Mouse (Mus musculus) left cerebral cortex, postnatal 36 days (tissue): ENCODE data around the gene Nup210. TPM values are rescaled to one million over a fixed set of nuclear protein-coding genes. Genes with fewer than 3 reads are reported as not detected.
"Not testable (repeated sequence)": the region's sequence is repeated elsewhere in the genome, so short reads cannot be mapped to it uniquely, and the experiment has no call there.

Experiments used
- DNase-seq, 2 experiments: peaks; one replicate each; pipeline ENCODE4 v3.0.0; 2021 to 2022; ENCODE audit warnings: low spot score in 2 of 2, mixed read lengths in 1 of 2
- intact Hi-C: fragments of 180-260 bp; cut with DNase I; formaldehyde crosslinking; loops from one replicate; pipeline ENCODE4 v1.15.1; 2025
- total RNA-seq, 2 experiments: library from RNA; stranded (reverse); gene quantifications; 2 replicates each; pipeline ENCODE4 v1.2.3; 2021

Gene Nup210
- total RNA-seq, 2 experiments from 2014 or later, result 24.8 to 27.7 TPM

DNA sequence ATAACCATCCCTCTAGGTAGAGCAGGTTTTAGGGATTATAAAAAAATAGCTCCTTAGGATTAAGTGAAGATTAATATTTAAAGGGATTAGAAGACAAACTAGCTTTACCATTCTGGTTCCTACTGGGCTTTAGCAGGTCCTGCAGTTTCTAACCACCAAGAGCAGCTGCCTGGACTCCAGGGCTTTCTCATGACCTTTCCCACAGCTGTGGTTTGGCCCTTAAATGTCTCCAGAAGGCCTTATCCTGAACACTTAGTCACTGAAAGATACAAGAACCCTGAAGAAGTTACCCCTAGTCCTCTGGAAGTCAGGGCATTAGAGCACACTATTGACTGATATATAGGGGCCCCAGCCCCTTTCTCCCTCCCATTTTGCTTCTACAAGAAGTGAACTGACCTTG is 7.1 kb downstream of the Nup210 start:
- no peak for DNase-seq
- intact Hi-C loops, result no loop called here

DNA sequence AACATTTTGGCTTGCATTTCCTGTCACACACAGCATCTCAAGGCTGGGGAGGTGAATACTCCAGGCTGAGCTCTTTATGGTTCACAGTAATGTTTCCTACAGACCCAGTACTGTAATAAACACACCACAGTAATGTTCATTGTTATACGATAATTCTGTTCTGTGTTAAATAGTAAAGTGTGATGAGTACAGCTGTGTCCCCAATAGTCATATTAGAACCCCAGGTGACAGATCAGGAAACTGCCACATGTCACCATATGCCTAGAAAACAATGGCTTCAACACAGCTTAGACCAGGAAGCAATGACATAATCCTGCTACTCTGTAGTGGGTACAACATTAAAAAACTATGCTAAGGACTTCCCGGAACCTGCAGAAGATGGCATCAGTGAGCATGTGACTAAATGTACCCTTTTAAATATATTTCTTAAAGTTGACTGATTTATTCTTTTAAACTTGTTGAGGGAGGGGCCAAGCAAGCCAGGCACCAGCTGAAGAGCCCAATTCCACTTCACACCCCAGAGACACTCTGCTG is 7.6 kb downstream of the Nup210 start:
- intact Hi-C loops, result no loop called here
- no peak for DNase-seq

- intact Hi-C loops, result no loop called here
- no peak for DNase-seq
Observed at GRCm38 (mm10) chr6:91108301-91108916, 8.2 kb downstream of the Nup210 start.

- DNase-seq, result no peak
- intact Hi-C loops, result no loop called here
Observed at GRCm38 (mm10) chr6:91105400-91106129, 11.1 kb downstream of the Nup210 start.

- intact Hi-C loops, result no loop called here
- DNase-seq, result no peak
Observed at GRCm38 (mm10) chr6:91104765-91105399, 11.7 kb downstream of the Nup210 start.

DNA sequence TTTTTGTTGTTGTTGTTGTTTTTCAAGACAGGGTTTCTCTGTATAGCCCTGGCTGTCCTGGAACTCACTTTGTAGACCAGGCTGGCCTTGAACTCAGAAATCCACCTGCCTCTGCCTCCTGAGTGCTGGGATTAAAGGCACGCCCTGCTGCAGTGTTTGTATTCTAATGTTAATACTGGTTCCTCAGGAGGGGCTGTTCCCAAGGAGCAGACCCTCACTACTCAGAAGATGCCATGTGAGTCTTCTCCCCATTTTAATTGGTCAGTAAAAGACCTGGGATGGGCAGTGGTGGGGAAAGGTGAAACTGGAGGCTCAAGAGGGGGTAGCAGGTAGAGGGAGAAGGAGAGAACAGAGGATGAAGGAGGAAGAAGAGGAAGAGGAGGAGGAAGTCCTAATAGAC is 13.2 kb downstream of the Nup210 start:
- DNase-seq, intact Hi-C loops: not testable (repeated sequence)

- no peak for DNase-seq
- intact Hi-C loops, result no loop called here
Observed at GRCm38 (mm10) chr6:91100621-91101020, 16.0 kb downstream of the Nup210 start.

- DNase-seq, result no peak
- intact Hi-C loops, result no loop called here
Observed at GRCm38 (mm10) chr6:91097879-91098278, 18.8 kb downstream of the Nup210 start.

- intact Hi-C loops, result no loop called here
- peak; percentile 26 to 29 for DNase-seq
Observed at GRCm38 (mm10) chr6:91095072-91095601, 21.5 kb downstream of the Nup210 start.

GRCm38 (mm10) chr6:91092216-91092899 is 24.3 kb downstream of the Nup210 start:
- DNase-seq, result no peak
- intact Hi-C loops, result no loop called here

- intact Hi-C loops, result no loop called here
- DNase-seq, result no peak
Observed at GRCm38 (mm10) chr6:91085114-91085892, 31.3 kb downstream of the Nup210 start.

GRCm38 (mm10) chr6:91080033-91080432 is 36.6 kb downstream of the Nup210 start:
- intact Hi-C loops, result no loop called here
- no peak for DNase-seq

- peak; percentile 75 to 84 for DNase-seq
- intact Hi-C loops, result no loop called here
Observed at GRCm38 (mm10) chr6:91076249-91076648, 40.4 kb downstream of the Nup210 start.

GRCm38 (mm10) chr6:91068511-91068910 is 48.1 kb downstream of the Nup210 start:
- intact Hi-C loops, result no loop called here

GRCm38 (mm10) chr6:91067048-91067447 is 49.6 kb downstream of the Nup210 start:
- DNase-seq, result no peak
- intact Hi-C loops, result no loop called here

More at GRCm38 (mm10) chr6:91068511-91068910, 48.1 kb downstream of the Nup210 start:
- DNase-seq, result no peak

DNA sequence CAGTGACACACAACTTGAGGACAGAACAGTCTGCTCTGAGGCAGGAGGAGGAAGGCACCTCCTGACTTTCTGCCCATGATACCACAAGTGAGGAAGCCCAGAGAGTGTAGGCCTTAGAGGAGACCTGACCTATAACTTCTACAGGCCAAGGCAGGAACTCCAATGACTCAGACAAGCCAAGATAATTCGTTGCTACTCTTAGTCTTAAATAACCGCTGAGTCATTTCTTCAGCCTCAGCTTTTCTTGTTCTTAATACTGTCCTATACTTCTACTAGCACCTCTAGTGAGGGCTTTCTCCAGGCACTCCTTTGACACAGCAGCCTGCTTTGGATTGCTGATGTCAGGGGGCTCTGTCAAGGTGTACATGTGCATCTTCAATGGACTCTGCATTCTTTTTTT is 55.3 kb downstream of the Nup210 start:
- intact Hi-C loops, result no loop called here
- DNase-seq, result no peak

GRCm38 (mm10) chr6:91059711-91060110 is 56.9 kb downstream of the Nup210 start:
- intact Hi-C loops, result loop anchor here (5.0 kb wide), 1 partner anchor 78 kb away; no protein-coding TSS in a partner anchor
- no peak for DNase-seq

DNA sequence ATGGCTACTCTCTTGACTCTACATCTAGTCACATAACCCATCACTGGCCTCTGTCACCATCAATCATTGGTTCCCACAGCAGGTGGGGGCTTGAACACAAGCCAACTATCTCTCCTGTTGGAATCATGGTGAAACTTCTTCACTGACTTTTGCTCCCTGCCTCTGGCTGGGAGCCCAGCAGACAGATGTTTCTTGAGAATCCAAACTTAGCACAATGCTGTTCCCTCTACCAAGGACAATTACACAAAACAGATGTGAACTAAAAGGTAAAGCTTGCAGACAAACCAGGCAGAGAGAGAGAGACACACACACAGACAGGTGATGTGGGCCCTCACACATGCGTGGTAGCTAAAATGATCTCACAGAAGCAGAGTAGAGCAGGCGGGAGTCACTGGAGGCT is 58.6 kb downstream of the Nup210 start:
- no peak for DNase-seq
- intact Hi-C loops, result loop anchor here (5.0 kb wide), 1 partner anchor 79 kb away; no protein-coding TSS in a partner anchor

DNA sequence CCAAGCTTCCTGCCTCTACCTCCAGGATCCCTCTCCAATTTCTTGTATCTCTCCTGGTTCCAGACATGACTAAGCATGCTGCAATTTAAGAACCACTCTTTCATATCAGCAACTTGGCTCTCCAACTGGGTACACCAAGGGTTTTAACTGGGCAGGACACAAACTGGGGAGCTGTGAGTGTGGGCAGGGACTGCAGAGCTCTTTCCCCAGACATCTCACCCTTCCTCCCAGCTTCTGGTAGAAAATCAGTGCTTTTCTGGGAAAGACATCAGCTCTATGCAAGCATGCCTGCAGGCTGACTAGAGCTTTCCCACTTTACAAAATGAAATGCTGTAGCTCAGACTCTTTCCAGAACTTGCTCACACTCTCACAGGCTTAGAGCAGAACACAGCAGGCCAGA is 60.3 kb downstream of the Nup210 start:
- DNase-seq, result peak; percentile 32 to 42
- intact Hi-C loops, result loop anchor here (5.0 kb wide), 1 partner anchor 81 kb away; no protein-coding TSS in a partner anchor
